Mouse (Mus musculus): ENCODE data around the gene Nphp1. TPM values are rescaled to one million over a fixed set of nuclear protein-coding genes. Genes with fewer than 3 reads are reported as not detected.

Nphp1 gene
- polyA plus RNA-seq, 1 experiment from 2014 or later: 45.8 TPM

DNA sequence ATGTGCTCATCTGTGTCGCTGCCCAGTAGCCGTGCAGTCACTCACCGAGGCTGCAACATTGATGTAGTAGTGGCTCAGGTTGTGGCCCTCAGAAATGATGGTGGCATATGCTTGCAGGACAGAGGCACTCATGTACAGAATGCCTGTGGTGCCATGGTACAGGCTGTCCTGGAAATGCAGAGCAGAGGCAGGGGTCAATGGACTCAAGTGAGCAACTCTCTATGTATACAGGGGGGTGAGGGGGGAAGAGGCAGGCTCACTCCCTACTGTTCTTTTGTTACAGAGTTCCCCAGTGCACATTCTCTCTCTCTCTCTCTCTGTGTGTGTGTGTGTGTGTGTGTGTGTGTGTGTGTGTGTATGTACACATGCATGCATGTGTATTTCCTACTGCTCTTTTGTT is 79.9 kb downstream of the Nphp1 start:
- Histone ChIP-seq H3K27ac (no peak overlapping the region), H3K4me1 (peaks cover 6% of the 10 kb centered on the region), H3K9me3 (no peaks in the 10 kb centered on the region), H3K36me3 (replicated peaks) (no peaks in the 10 kb centered on the region), H3K27me3 (ENCODE audit: poor library complexity, severe bottlenecking) (no peaks in the 10 kb centered on the region), H3K4me3 (no peak overlapping the region)
- DNase-seq (ENCODE audit: extremely low spot score, low spot score): no peak
- WGBS: 81% methylated on average over 3 of the region's 3 CpGs

DNA sequence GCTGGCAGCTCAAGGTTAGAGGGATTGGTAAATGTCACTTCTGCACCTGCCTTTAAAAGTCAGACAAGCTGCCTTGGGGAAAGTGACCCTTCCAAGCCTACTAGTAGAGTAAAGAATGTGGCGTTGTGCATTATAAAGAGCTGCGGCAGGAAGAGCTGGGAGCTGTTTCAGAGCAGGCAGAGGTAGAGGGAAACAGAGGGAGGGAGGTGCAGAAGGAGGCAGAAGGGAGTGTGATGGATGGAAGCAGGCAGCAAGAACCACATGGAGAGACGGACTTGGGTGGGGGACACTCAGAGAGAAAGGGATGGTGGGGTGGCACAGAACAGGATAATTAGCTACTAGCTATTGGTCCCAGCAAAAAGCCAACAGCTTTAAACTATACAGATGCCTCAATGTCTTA is 80.6 kb downstream of the Nphp1 start:
- Histone ChIP-seq H3K9me3 (no peaks in the 10 kb centered on the region), H3K27ac (no peak overlapping the region), H3K27me3 (ENCODE audit: poor library complexity, severe bottlenecking) (no peaks in the 10 kb centered on the region), H3K36me3 (replicated peaks) (no peaks in the 10 kb centered on the region), H3K4me3 (no peak overlapping the region), H3K4me1 (peaks cover 6% of the 10 kb centered on the region; the same call in 1 of the 2 replicates)
- 49% methylated on average over 3 of the region's 3 CpGs for WGBS
- DNase-seq (ENCODE audit: extremely low spot score, low spot score): no peak

DNA sequence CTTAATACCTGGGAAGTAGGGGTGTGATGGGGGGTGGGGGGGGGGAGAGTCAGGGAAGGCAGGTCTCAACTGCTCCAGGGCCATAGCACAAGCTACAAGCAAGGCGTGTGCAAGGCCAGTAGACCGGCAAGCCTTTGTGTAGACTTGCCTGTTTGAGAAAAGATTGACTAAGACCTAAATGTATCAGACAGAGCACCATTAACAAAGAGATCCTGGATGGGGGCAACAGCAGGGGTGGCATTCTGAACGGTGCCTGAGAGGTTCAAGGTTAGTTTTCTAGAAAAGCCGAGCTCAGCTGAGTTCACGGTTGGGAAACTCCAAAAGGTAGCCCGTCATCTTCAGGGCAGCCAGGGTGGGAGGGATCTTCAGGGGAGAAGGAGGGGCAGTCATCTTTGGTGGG is 83.4 kb downstream of the Nphp1 start:
- DNase-seq (ENCODE audit: extremely low spot score, low spot score): no peak
- H3K27me3 ChIP-seq (ENCODE audit: poor library complexity, severe bottlenecking): no peaks in the 10 kb centered on the region
- H3K36me3 ChIP-seq (replicated peaks): no peaks in the 10 kb centered on the region
- H3K4me3 ChIP-seq: no peak overlapping the region
- H3K27ac ChIP-seq: no peak overlapping the region
- H3K4me1 ChIP-seq: peaks cover 6% of the 10 kb centered on the region; the same call in 1 of the 2 replicates
- H3K9me3 ChIP-seq: no peaks in the 10 kb centered on the region
- whole genome bisulfite sequencing: 84% methylated on average over 6 of the region's 6 CpGs

Other genes starting within 250 kb of the Nphp1 start
- 1.0 and 1.4 TPM in 2 replicates for gene Prom2, start 247.4 kb downstream of the Nphp1 start, polyA plus RNA-seq (2016; fragmentation: Nextera tagmentation; extraction: Ambion mirVana)
- 7.4 and 9.8 TPM in 2 replicates for gene Zfp661, start 201.8 kb downstream of the Nphp1 start, polyA plus RNA-seq (2016; fragmentation: Nextera tagmentation; extraction: Ambion mirVana)
- 180 and 188 TPM in 2 replicates for gene Mrps5, start 201.7 kb downstream of the Nphp1 start, polyA plus RNA-seq (2016; fragmentation: Nextera tagmentation; extraction: Ambion mirVana)
- 0.21 and 0.29 TPM in 2 replicates for gene Mal, start 132.2 kb downstream of the Nphp1 start, polyA plus RNA-seq (2016; fragmentation: Nextera tagmentation; extraction: Ambion mirVana)
- 0.34 and 0.36 TPM in 2 replicates for gene Mall, start 59.0 kb downstream of the Nphp1 start, polyA plus RNA-seq (2016; fragmentation: Nextera tagmentation; extraction: Ambion mirVana)
- gene Mtln, start 3.6 kb upstream of the Nphp1 start, polyA plus RNA-seq (2016; fragmentation: Nextera tagmentation; extraction: Ambion mirVana): 26.0 and 30.5 TPM in 2 replicates
- gene Bub1, start 43.0 kb upstream of the Nphp1 start, polyA plus RNA-seq (2016; fragmentation: Nextera tagmentation; extraction: Ambion mirVana): 116 and 126 TPM in 2 replicates
- gene Acoxl, start 50.0 kb upstream of the Nphp1 start, polyA plus RNA-seq (2016; fragmentation: Nextera tagmentation; extraction: Ambion mirVana): 0.09 TPM in 2 replicates